Mouse (Mus musculus) central nervous system, embryonic 18 days (tissue): ENCODE measurements around the gene Stip1. TPM values are rescaled to one million over a fixed set of nuclear protein-coding genes. Genes with fewer than 3 reads are reported as not detected.

Experiments used
- polyA plus RNA-seq: library from polyadenylated mRNA; depleted of rRNA; stranded (reverse); fragments of >200 nt; gene quantifications from 2 replicates; pipeline ENCODE4 v1.2.3, GENCODE M21; 2012; rRNA removed

The Stip1 gene
- polyA plus RNA-seq, result 142 and 148 TPM in 2 replicates

GRCm38 (mm10) chr19:7039841-7040636 is at the start of gene Stip1:
Gene Stip1 (minus strand): TSS chr19:7039967.

GRCm38 (mm10) chr19:7056248-7057087 is 16.7 kb upstream of the Stip1 start, which contains the start of gene Macrod1:
Gene Macrod1 (plus strand): TSS chr19:7056810.

GRCm38 (mm10) chr19:7019191-7019590 is 20.6 kb downstream of the Stip1 start, which contains the start of gene Fermt3:
Gene Fermt3 (minus strand): TSS chr19:7019469.

GRCm38 (mm10) chr19:6996006-6996405 is 43.8 kb downstream of the Stip1 start, which contains the start of the genes Nudt22 and Trpt1:
Gene Nudt22 (minus strand): TSS chr19:6996117.
Gene Trpt1 (plus strand): TSS chr19:6996131.

GRCm38 (mm10) chr19:6992011-6992858 is 47.5 kb downstream of the Stip1 start, which contains the start of gene Dnajc4:
Gene Dnajc4 (minus strand): TSS chr19:6992572.

GRCm38 (mm10) chr19:6987061-6987903 is 52.5 kb downstream of the Stip1 start, which contains the start of gene Vegfb:
Gene Vegfb (minus strand): TSS chr19:6987651.

GRCm38 (mm10) chr19:6980381-6981093 is 59.2 kb downstream of the Stip1 start, which contains the start of gene Fkbp2:
Gene Fkbp2 (minus strand): TSS chr19:6980501.

GRCm38 (mm10) chr19:6975537-6976521 is 63.9 kb downstream of the Stip1 start, which contains the start of gene Plcb3:
Gene Plcb3 (minus strand): TSS chr19:6976470.

GRCm38 (mm10) chr19:6974211-6975205 is 65.3 kb downstream of the Stip1 start, which contains the start of gene Ppp1r14b:
Gene Ppp1r14b (plus strand): TSS chr19:6974968.

Other genes with a start within 250 kb of the Stip1 start
- gene Rps6ka4, start 199.3 kb downstream of the Stip1 start, polyA plus RNA-seq, result 11.6 and 12.8 TPM in 2 replicates
- 0.70 and 0.73 TPM in 2 replicates for gene Ccdc88b, start 181.8 kb downstream of the Stip1 start, polyA plus RNA-seq
- gene Trmt112, start 130.3 kb downstream of the Stip1 start, polyA plus RNA-seq, result 126 and 130 TPM in 2 replicates
- 225 and 266 TPM in 2 replicates for gene Prdx5, start 129.9 kb downstream of the Stip1 start, polyA plus RNA-seq
- 34.4 and 35.8 TPM in 2 replicates for gene Esrra, start 118.2 kb downstream of the Stip1 start, polyA plus RNA-seq
- 2.1 and 3.5 TPM in 2 replicates for gene Catsperz, start 114.6 kb downstream of the Stip1 start, polyA plus RNA-seq
- 6.2 and 7.6 TPM in 2 replicates for gene Kcnk4, start 105.5 kb downstream of the Stip1 start, polyA plus RNA-seq
- gene Bad, start 98.1 kb downstream of the Stip1 start, polyA plus RNA-seq, result 75.7 and 84.2 TPM in 2 replicates
- gene Gpr137, start 97.5 kb downstream of the Stip1 start, polyA plus RNA-seq, result 70.7 and 71.6 TPM in 2 replicates
- 335 and 363 TPM in 2 replicates for gene Ppp1r14b, start 65.0 kb downstream of the Stip1 start, polyA plus RNA-seq
- gene Plcb3, start 63.5 kb downstream of the Stip1 start, polyA plus RNA-seq, result 19.4 and 21.4 TPM in 2 replicates
- 93.3 and 98.7 TPM in 2 replicates for gene Fkbp2, start 59.5 kb downstream of the Stip1 start, polyA plus RNA-seq
- 34.7 and 47.7 TPM in 2 replicates for gene Vegfb, start 52.3 kb downstream of the Stip1 start, polyA plus RNA-seq
- 22.8 and 25.8 TPM in 2 replicates for gene Dnajc4, start 47.4 kb downstream of the Stip1 start, polyA plus RNA-seq
- 11.8 and 14.1 TPM in 2 replicates for gene Nudt22, start 43.9 kb downstream of the Stip1 start, polyA plus RNA-seq
- 19.0 and 20.4 TPM in 2 replicates for gene Trpt1, start 43.8 kb downstream of the Stip1 start, polyA plus RNA-seq
- gene Fermt3, start 20.5 kb downstream of the Stip1 start, polyA plus RNA-seq, result 2.9 and 3.5 TPM in 2 replicates
- 8.4 and 10.0 TPM in 2 replicates for gene Macrod1, start 16.8 kb upstream of the Stip1 start, polyA plus RNA-seq
- 2.8 and 3.1 TPM in 2 replicates for gene Flrt1, start 65.8 kb upstream of the Stip1 start, polyA plus RNA-seq
- gene Otub1, start 166.3 kb upstream of the Stip1 start, polyA plus RNA-seq, result 165 and 184 TPM in 2 replicates
- gene Cox8a, start 177.6 kb upstream of the Stip1 start, polyA plus RNA-seq, result 639 and 643 TPM in 2 replicates
- 73.3 and 76.3 TPM in 2 replicates for gene Naa40, start 201.2 kb upstream of the Stip1 start, polyA plus RNA-seq
- gene Rcor2, start 227.4 kb upstream of the Stip1 start, polyA plus RNA-seq, result 71.5 and 77.5 TPM in 2 replicates